Mouse (Mus musculus) heart, embryonic 16.5 days (tissue): ENCODE results near the gene Rac1. TPM values are rescaled to one million over a fixed set of nuclear protein-coding genes. Genes with fewer than 3 reads are reported as not detected.

Experiments
- ATAC-seq: fragments of 200-750 bp; cut with Nextera tagmentation; replicated peaks from 2 replicates; pipeline ENCODE4 v1.8.0; 2017; ENCODE audit warnings: moderate number of reproducible peaks; ENCODE audit not compliant: insufficient read depth, low FRiP score; ENCODE audit errors: extremely low read depth
- H3K27ac ChIP-seq: fragments of 300-500 bp; sonication (generic); 2 replicates; pipeline ENCODE4 v1.5.1; 2014; ENCODE audit warnings: mild to moderate bottlenecking, low read length, control low read depth, moderate library complexity
- H3K27me3 ChIP-seq: fragments of 300-500 bp; sonication (generic); 2 replicates; pipeline ENCODE4 v1.6.1; 2014; ENCODE audit warnings: low read length, mixed read lengths; ENCODE audit not compliant: control insufficient read depth, insufficient read depth
- H3K36me3 ChIP-seq: fragments of 300-500 bp; sonication (generic); 2 replicates; pipeline ENCODE4 v1.6.1; 2014; ENCODE audit not compliant: control insufficient read depth, insufficient read depth
- H3K4me1 ChIP-seq: fragments of 300-500 bp; sonication (generic); 2 replicates; pipeline ENCODE4 v1.6.1; 2014; ENCODE audit warnings: low read length, mixed read lengths; ENCODE audit not compliant: control insufficient read depth, insufficient read depth
- H3K4me2 ChIP-seq: fragments of 300-500 bp; sonication (generic); 2 replicates; pipeline ENCODE4 v1.6.1; 2014; ENCODE audit warnings: low read depth, mild to moderate bottlenecking, control low read depth, low read length
- H3K4me3 ChIP-seq: fragments of 300-500 bp; sonication (generic); 2 replicates; pipeline ENCODE4 v1.5.1; 2014; ENCODE audit warnings: mild to moderate bottlenecking, control low read depth, low read length
- H3K9ac ChIP-seq: fragments of 300-500 bp; sonication (generic); 2 replicates; pipeline ENCODE4 v1.6.1; 2014; ENCODE audit warnings: low read length, control low read depth
- H3K9me3 ChIP-seq: fragments of 300-500 bp; sonication (generic); replicated peaks from 2 replicates; pipeline ENCODE4 v1.6.1; 2016; ENCODE audit warnings: low read length; ENCODE audit not compliant: control insufficient read depth
- WGBS: fragments of 180-500 bp; shearing (Covaris S2); extraction: QIAGEN DNeasy Blood & Tissue Kit; methylation state at CpG from one replicate; pipeline ENCODE4 v1.1.7; 2014; 5-methylcytosine and 5-hydroxymethylcytosine counted together
- polyA plus RNA-seq: library from polyadenylated mRNA; unstranded; fragments of >200 nt; fragmentation: Nextera tagmentation; extraction: Ambion mirVana; gene quantifications from 2 replicates; pipeline ENCODE4 v1.2.1, GENCODE M21; 2015

The Rac1 gene
- polyA plus RNA-seq, 1 experiment from 2014 or later: 340 TPM

GRCm38 (mm10) chr5:143517436-143517835, 10.4 kb downstream of the Rac1 start:
- 44% methylated on average over 6 of the region's 6 CpGs for WGBS
- no peak overlapping the region for H3K4me2 ChIP-seq
- H3K27me3 ChIP-seq: no peaks in the 10 kb centered on the region
- peaks cover 33% of the 10 kb centered on the region for H3K36me3 ChIP-seq
- 0 out of 2 replicates have a peak overlapping the region, but pooled peaks have one; percentile 12 for H3K27ac ChIP-seq
- no peaks in the 10 kb centered on the region for H3K9me3 ChIP-seq
- peaks cover 54% of the 10 kb centered on the region for H3K4me1 ChIP-seq
- no peak for ATAC-seq
- no peak overlapping the region for H3K4me3 ChIP-seq
- H3K9ac ChIP-seq: no peak overlapping the region

DNA sequence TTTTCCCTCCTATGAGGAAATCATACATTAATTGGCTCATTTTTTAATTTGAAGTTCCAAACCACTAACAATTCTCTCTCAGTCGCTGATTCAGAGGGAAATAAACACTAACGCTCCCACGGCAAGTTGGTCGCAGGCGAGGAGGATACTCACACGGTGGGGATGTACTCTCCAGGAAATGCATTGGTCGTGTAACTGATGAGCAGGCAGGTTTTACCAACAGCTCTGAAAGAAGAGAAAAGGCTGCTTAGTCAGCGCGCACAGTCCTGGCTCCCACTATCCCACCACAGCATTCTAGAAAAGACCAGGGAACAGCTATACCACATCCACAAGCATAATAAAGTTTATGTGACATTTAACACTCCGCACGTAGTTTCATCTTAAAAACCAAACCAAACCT, 10.8 kb downstream of the Rac1 start:
- Histone ChIP-seq H3K4me3 (no peak overlapping the region), H3K36me3 (peaks cover 37% of the 10 kb centered on the region), H3K9ac (no peak overlapping the region), H3K4me2 (no peak overlapping the region), H3K27me3 (no peaks in the 10 kb centered on the region), H3K9me3 (no peaks in the 10 kb centered on the region), H3K4me1 (peaks cover 55% of the 10 kb centered on the region), H3K27ac (peak overlapping the region; percentile 37; the same call in 1 of the 2 replicates)
- 85% methylated on average over 11 of the region's 11 CpGs for WGBS
- ATAC-seq: no peak

GRCm38 (mm10) chr5:143514878-143515277, 13.0 kb downstream of the Rac1 start:
- Histone ChIP-seq H3K4me3 (no peak overlapping the region), H3K27me3 (no peaks in the 10 kb centered on the region), H3K9me3 (no peaks in the 10 kb centered on the region), H3K4me1 (peaks cover 60% of the 10 kb centered on the region), H3K27ac (no peak overlapping the region), H3K9ac (no peak overlapping the region), H3K4me2 (no peak overlapping the region), H3K36me3 (peaks cover 37% of the 10 kb centered on the region)
- no peak for ATAC-seq
- WGBS: 88% methylated on average over 5 of the region's 5 CpGs

DNA sequence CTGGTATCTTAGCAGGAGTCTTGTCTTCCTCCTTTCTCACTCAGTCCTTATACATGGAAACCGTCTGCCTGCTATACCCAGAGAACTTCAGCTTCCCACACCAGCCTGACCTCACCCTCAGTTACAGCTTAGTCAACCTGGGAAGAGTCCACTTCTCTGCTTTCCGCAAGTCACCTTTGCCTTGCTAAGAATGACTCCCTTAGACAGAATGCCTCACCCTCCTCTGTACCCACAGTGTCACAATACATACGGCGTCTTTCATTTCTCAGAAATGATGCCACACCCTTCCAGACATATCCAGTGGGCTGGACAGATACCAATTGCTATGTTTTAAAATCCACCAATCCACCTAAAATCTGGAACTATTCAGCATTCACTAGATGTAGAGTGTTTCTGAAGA, 15.5 kb downstream of the Rac1 start:
- Histone ChIP-seq H3K9me3 (no peaks in the 10 kb centered on the region), H3K36me3 (peaks cover 37% of the 10 kb centered on the region), H3K9ac (no peak overlapping the region), H3K4me3 (no peak overlapping the region), H3K27me3 (no peaks in the 10 kb centered on the region), H3K4me1 (peaks cover 58% of the 10 kb centered on the region), H3K27ac (no peak overlapping the region), H3K4me2 (no peak overlapping the region)
- 84% methylated on average over 4 of the region's 4 CpGs for WGBS
- no peak for ATAC-seq

DNA sequence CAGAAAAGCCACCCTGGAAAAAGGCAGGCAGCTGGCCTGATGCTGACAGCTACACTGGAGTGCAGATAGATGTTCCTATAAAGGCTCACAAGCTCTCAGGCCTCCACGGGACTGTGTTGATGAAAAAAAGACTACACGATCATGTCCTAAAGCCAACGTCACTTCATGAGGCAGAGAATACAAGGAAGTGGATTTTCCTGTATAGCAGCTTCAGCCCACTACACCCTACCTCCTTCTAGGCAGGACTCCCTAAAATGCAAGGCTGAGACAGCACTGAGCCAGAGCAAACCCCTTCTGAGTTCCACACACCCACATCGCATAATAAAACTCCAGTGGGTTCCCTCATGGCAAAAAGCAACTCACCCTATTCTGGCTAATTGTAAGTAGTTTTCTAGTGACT, 16.3 kb downstream of the Rac1 start:
- H3K27ac ChIP-seq: no peak overlapping the region

DNA sequence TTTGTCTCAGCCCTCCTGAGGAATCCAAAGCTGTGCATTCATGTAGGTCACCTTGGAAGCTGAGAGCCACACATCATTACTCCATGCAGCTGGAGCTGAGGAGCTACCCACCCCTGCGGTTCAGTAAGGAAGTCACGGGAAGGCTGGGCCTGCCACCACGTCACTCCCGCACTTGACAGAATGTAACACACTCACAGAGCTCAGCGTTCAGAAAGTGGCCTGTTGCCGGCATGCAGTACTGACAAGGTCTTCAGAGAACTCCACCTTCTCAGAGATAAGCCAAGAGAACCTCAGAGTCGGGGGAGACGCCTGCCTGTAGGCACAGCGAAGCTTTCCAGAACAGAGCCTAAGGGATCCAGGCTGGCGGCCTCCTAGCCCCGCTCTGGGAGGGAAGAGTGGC, 18.1 kb downstream of the Rac1 start:
- WGBS: 16% methylated on average over 11 of the region's 11 CpGs
- peak overlapping the region; percentile 43 for H3K4me2 ChIP-seq
- H3K9me3 ChIP-seq: no peaks in the 10 kb centered on the region
- peak overlapping the region; percentile 82 for H3K27ac ChIP-seq
- ATAC-seq: peak; percentile 77
- H3K4me3 ChIP-seq: no peak overlapping the region
- H3K36me3 ChIP-seq: peaks cover 29% of the 10 kb centered on the region
- H3K9ac ChIP-seq: peak overlapping the region; percentile 57; the same call in 1 of the 2 replicates
- H3K27me3 ChIP-seq: no peaks in the 10 kb centered on the region
- H3K4me1 ChIP-seq: peaks cover 48% of the 10 kb centered on the region

More for the DNA sequence above, 16.3 kb downstream of the Rac1 start:
- H3K36me3 ChIP-seq: peaks cover 35% of the 10 kb centered on the region
- no peak overlapping the region for H3K4me3 ChIP-seq
- peaks cover 51% of the 10 kb centered on the region for H3K4me1 ChIP-seq
- no peaks in the 10 kb centered on the region for H3K9me3 ChIP-seq
- H3K27me3 ChIP-seq: no peaks in the 10 kb centered on the region
- no peak for ATAC-seq
- no peak overlapping the region for H3K9ac ChIP-seq
- WGBS: 55% methylated on average over 4 of the region's 4 CpGs
- H3K4me2 ChIP-seq: no peak overlapping the region

DNA sequence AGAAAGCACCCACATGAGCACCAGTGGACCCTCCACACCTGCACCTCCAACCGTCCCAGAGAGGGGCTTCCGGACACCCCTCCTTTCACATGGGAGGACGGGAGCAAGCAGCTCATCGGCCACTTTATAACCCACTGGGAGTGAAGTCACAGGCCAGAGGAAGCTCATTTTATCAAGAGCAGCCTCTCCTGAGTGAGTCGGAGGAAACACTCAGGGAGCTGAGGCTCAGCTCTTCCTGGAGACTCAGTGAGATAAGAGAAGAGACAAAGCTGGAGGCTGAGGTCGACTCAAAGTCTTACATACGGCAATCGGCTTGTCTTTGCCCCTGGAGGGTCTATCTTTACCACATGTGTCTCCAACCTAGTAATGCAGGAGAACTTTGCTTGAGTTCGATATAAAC, 18.5 kb downstream of the Rac1 start:
- H3K4me1 ChIP-seq: peaks cover 48% of the 10 kb centered on the region
- peaks cover 26% of the 10 kb centered on the region for H3K36me3 ChIP-seq

DNA sequence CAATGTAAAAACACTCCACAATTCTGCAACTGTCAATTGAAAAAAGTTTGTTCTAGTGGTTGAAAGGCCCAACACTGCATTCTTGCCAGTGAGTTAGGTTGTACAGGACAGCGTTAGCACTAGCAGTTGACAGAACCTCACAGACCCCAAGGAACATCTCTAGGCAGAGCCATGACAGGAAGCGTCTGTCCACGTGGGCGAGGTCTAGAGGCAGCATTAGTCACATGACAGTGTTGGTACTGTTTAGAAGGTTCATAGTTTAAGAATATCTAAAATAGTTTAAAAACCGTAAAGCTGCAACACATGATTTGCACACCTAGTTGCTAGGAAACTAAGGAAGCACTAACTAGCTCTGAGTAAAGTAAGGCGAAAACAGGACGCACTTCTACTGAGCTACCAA, 22.3 kb downstream of the Rac1 start:
- WGBS: 78% methylated on average over 7 of the region's 7 CpGs
- no peaks in the 10 kb centered on the region for H3K27me3 ChIP-seq
- peaks cover 27% of the 10 kb centered on the region for H3K4me1 ChIP-seq
- H3K9me3 ChIP-seq: no peaks in the 10 kb centered on the region
- H3K9ac ChIP-seq: no peak overlapping the region
- no peak for ATAC-seq
- H3K4me2 ChIP-seq: no peak overlapping the region
- H3K4me3 ChIP-seq: no peak overlapping the region
- H3K36me3 ChIP-seq: peaks cover 19% of the 10 kb centered on the region
- no peak overlapping the region for H3K27ac ChIP-seq

More for the DNA sequence above, 18.5 kb downstream of the Rac1 start:
- Histone ChIP-seq H3K4me2 (peak overlapping the region; percentile 43), H3K9me3 (no peaks in the 10 kb centered on the region), H3K9ac (peak overlapping the region; percentile 57; the same call in 1 of the 2 replicates), H3K27ac (peak overlapping the region; percentile 82), H3K4me3 (no peak overlapping the region), H3K27me3 (no peaks in the 10 kb centered on the region)
- 0 out of 2 replicates have a peak, but pooled peaks have one; percentile 16 for ATAC-seq
- 28% methylated on average over 9 of the region's 9 CpGs for WGBS

- H3K9me3 ChIP-seq: no peaks in the 10 kb centered on the region
- H3K9ac ChIP-seq: no peak overlapping the region
- peaks cover 22% of the 10 kb centered on the region for H3K4me1 ChIP-seq
- H3K4me2 ChIP-seq: no peak overlapping the region
- H3K36me3 ChIP-seq: peaks cover 19% of the 10 kb centered on the region
- no peak overlapping the region for H3K27ac ChIP-seq
- no peak for ATAC-seq
- WGBS: 85% methylated on average over 8 of the region's 8 CpGs
- no peaks in the 10 kb centered on the region for H3K27me3 ChIP-seq
- H3K4me3 ChIP-seq: no peak overlapping the region
Observed at GRCm38 (mm10) chr5:143505056-143505455, 22.8 kb downstream of the Rac1 start.
